Mouse (Mus musculus) kidney, adult 11 months (tissue): ENCODE measurements around the gene Tmem141.

Source experiments
- DNase-seq: peaks from one replicate; pipeline ENCODE4 v3.0.0; 2022

Gene Tmem141

DNA sequence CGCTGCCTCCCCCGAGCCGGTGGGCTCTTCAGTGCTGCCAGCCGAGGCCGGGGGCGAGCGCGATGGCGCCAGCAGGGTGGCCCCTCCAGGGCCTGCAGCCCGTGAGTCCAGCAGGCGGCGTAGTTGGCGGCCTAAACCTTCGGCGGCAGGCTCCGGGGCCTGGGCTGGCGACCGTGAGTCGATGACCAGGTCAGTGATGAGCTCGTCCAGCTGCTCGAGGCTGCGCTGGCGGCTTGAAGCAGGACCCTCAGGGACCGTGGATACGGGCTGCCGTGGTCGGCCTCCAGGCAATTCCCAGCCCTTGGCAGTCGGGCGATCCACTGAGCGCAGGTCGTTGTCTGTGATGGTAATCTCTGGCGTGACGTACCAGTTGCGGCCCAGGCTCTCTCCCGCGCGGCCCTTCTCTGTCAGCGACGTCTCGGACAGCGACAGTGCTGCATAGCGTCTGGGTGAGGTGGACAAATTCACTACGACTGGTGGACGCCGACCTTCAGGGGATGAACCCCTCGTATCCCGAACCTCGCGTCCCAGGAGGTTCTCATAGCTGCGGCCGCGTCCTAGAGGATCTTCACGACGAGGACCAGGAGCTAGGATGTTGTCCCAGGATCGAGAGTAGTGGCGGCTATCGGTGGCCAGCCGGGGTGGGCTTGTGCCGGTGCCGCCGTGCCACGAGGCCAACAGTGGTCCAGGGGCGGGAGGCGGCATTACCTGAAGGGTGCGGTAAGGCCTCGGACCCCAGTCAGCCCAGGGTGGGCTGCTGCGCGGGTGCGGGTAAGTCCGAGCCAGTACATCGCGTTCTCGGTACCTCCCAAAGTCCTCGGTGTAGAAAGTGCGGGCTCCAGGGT, 43.6 kb downstream of the Tmem141 start:
- DNase-seq, result no peak

DNA sequence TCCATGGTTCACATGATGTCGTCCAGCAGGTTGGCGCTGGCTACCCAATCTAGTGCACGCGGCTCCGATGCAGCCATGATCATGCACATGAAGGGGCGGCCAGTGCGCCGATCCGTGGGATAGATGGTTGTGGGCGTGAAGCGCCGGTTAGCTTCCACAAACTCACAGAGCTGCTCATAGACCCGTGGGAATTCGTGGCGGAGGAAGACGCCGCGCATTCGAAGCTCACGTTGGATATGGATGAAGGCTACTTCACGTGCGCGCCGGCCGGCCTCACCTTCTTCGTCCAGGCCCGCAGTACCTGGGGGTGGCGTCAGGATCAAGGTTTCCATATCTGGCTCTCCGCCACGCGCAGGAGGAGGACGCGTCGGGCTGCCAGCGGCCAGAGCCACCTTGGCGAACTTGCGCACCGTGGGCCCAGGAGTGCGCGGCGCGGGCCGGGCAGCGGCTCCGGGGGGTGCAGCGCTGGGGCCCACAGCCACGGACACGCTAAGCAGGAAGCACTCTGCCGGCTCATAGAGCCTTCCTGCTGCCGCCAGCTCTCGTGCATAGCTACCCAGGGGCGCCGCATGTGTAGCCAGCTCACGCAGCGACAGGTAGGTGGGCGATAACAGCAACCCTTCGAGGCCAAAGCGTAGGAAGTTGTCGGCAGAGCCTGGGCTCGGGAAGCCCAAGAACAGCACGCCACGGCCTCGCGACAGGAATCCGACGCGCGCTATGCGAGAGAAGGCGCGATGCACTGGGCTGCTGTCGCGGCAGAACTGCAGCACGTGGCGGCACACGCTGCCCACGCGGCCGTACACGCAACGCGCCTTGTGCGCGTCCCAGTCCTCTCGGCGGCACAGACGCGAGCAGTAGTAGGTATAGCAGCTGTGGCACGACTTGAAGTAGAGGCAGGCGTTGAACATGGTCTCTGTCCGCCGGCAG, 44.6 kb downstream of the Tmem141 start:
- DNase-seq, result no peak

DNA sequence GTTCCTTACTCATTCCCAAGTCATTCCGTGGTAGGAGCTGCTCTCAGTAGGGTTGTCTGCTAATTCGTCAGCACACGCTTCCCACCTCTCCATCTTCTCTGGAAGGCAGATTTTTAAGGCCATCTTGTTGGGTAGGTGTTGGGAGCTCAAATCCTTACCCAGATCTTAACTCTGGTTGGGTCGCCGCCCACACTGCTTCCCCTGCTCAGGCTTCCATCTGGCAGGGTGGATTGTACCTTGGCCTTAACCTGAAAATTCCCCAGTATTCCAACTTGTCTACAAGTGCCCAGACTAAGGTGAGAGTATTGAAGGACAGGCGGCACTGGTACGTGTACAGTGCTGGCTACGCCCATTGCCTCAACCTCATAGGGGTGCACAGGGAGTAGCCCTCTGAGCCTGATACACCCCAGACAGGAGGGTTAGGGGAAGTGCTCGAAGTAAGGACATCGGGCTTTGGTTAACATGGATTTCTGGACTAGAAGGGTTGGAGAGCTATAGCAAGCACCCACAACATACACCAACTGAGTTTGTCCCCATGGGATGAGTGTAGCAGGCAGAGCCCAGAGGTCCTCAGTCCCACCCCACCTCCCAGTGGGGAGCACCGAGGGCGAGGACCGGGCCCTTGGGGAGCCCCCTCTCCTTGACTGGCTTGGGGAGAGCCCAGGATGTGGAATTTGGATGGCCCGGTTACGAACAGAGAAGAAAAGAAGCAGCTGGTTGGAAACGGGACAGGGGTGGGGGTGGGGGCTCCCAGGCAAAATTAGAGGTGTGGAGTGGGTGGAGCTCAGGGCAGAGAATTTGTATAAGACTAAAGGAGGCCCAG, 45.6 kb downstream of the Tmem141 start:
- no peak for DNase-seq

- peak; percentile 30 for DNase-seq
These were observed 46.3 kb downstream of the Tmem141 start for GRCm38 (mm10) chr2:25575432-25576027.

- DNase-seq, result peak; percentile 99
These were observed 47.0 kb downstream of the Tmem141 start, which contains the start of the genes Mamdc4 and Phpt1 for GRCm38 (mm10) chr2:25574579-25575431. TSS of gene Mamdc4 (minus strand) at chr2:25574845. TSS of gene Phpt1 (minus strand) at chr2:25575224.

GRCm38 (mm10) chr2:25574136-25574535, 47.7 kb downstream of the Tmem141 start:
- DNase-seq, result no peak

- DNase-seq, result no peak
These were observed 48.7 kb downstream of the Tmem141 start for GRCm38 (mm10) chr2:25573068-25573467.

DNA sequence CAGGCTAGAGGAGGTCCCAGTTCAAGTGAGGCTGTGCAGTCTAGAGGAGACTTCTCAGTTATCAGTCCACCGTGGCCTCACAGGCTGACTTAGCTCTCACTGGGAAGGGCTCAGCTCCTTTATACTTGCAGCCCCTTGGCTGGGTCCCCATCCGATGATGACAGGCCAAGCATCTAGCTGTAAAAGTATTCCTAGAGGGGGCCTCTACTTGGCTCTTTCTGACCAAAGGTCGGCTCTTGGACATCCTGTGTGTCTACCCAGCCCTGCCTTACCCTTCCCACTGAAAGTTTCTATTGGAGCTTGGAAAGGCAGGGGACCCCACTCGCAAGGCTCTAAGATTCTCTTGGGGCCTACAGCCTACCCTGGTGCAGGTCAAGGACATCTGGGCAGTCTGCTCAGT, 50.6 kb downstream of the Tmem141 start:
- no peak for DNase-seq
